Mouse (Mus musculus) liver, embryonic 14.5 days (tissue): ENCODE results near the gene Oxsr1.

Source experiments
- CTCF ChIP-seq: IDR thresholded peaks from 2 replicates; pipeline ENCODE4 v1.5.1; 2016; ENCODE audit warnings: antibody characterized with exemption, low read depth, control low read depth
- EP300 ChIP-seq: IDR thresholded peaks from 2 replicates; pipeline ENCODE4 v1.6.1; 2016; ENCODE audit warnings: antibody characterized with exemption, low read depth

DNA sequence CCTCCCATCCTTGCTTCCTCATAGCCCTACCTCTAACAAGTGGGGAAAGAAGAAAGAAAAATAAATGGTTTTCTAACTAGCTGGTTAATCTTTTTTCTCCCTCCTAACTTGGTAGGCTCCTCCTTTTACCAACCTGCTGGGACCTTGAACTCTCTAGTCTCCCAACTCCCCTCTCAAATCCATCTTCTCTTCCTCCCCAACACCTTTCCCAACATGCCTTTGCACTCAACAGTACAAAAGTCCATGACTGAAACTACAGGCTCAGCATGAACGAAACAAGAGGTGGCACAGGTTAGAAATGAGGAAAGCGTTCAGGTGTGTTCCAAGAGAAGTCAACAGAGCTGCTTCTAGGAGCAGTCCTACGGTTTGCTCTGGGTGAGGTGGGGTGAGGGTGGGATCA lies 83.0 kb downstream of the Oxsr1 start:
- TF ChIP-seq CTCF (no peak), EP300 (no peak)
